Mouse (Mus musculus): ENCODE measurements around the gene Dusp5. TPM values are rescaled to one million over a fixed set of nuclear protein-coding genes. Genes with fewer than 3 reads are reported as not detected.
"Not testable (repeated sequence)": the region's sequence is repeated elsewhere in the genome, so short reads cannot be mapped to it uniquely, and the experiment has no call there.

The Dusp5 gene
- polyA plus RNA-seq, 1 experiment from 2014 or later, result 2.6 TPM

DNA sequence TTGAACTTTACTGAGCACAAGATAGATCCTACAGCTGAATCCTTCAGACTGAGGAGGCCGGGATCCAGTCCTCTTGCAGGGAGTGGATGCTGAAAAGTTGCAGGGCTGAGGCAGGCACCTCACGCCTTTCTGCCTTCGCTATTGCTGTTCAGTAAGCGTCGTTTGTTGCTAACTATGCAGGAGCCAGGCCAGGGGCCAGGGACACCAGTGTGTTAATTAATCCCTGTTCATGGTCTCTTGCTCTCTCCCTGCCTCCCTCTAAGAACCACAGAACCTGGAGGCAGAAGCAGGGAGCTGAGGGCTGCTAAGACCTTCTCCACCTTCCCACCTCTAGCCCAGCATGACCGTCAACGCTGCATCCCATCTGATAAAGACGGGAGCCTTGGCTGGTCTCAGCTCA lies 29.9 kb upstream of the Dusp5 start:
- 77% methylated on average over 8 of the region's 8 CpGs for WGBS (ENCODE audit: insufficient replicate concordance)
- no peak overlapping the region for H3K9ac ChIP-seq
- H3K27ac ChIP-seq, result no peak overlapping the region
- DNase-seq (no peak), ATAC-seq (ENCODE audit: low read depth) (no peak)
- H3K36me3 ChIP-seq, result no peaks in the 10 kb centered on the region
- peaks cover 9% of the 10 kb centered on the region; the same call in 1 of the 2 replicates for H3K4me1 ChIP-seq (replicated peaks)
- H3K4me2 ChIP-seq, result no peak overlapping the region
- no peaks in the 10 kb centered on the region for H3K9me3 ChIP-seq (replicated peaks)
- no peaks in the 10 kb centered on the region for H3K27me3 ChIP-seq
- H3K4me3 ChIP-seq (replicated peaks), result no peak overlapping the region

DNA sequence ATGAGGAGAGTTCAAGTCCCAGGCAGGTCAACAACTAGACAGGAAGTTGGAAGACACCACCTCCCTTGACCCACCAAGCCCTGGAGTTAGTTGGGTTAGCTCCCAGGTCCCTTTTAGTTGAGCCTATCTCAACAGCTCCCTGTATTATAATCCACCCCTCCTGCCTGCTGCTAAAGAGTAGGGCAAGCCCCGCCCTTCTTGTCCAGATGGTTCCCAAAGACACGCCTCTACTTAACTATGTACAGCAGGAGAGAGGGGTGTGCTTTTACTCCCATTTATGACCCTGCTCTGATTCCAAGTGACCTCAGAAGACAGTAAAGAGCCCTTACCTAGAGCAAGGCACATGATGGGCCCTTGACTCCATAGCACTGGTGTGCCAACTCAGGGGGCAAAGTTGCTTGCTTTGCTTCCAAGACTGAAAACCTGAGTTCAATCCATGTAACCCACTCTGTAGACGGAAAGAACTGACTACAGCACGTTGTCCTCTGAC lies 29.4 kb upstream of the Dusp5 start:
- H3K27ac ChIP-seq, result no peak overlapping the region
- 70% methylated on average over 4 of the region's 4 CpGs for WGBS (ENCODE audit: insufficient replicate concordance)
- no peaks in the 10 kb centered on the region for H3K9me3 ChIP-seq (replicated peaks)
- DNase-seq (no peak), ATAC-seq (ENCODE audit: low read depth) (no peak)
- no peak overlapping the region for H3K4me2 ChIP-seq
- no peak overlapping the region for H3K9ac ChIP-seq
- H3K4me1 ChIP-seq (replicated peaks), result peaks cover 9% of the 10 kb centered on the region
- H3K36me3 ChIP-seq, result no peaks in the 10 kb centered on the region
- no peak overlapping the region for H3K4me3 ChIP-seq (replicated peaks)
- no peaks in the 10 kb centered on the region for H3K27me3 ChIP-seq

DNA sequence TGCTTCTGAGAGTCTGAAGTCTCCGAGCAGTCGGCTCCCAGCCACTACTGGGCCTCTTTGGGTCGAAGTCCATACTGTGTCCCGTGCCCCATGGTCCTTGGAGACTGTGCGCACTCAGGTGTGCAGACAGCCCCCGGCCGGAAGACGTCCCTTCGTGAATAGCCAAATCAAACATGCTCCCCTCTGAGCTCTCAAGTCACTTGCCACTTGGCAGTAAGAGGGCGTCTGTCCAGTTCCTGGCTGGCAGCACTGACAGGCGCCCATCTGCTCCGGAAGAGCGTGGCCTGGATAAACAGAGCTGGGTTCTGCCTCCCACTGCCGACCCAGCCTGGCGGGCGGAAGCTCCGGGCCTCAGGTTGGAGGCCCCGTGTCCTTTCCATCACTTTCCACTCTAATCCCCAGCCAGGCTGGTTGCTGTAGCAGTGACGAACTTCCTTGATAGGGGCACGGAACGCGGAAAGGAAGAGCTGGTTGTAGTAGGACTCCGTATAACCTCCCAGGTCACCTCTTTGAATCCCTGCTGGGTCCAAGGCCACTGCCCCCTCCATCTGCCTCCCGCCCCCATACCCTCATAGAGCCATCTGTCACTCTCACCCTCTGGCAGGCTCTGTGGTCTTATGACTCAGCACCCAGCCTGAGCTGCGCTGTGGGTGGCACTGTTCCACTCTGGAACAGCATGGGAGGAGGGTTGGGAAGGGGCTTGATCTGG lies 28.5 kb upstream of the Dusp5 start:
- Histone ChIP-seq H3K9ac (no peak overlapping the region), H3K4me2 (no peak overlapping the region), H3K4me3 (replicated peaks) (no peak overlapping the region), H3K36me3 (no peaks in the 10 kb centered on the region), H3K27ac (no peak overlapping the region), H3K9me3 (replicated peaks) (no peaks in the 10 kb centered on the region), H3K4me1 (replicated peaks) (peaks cover 13% of the 10 kb centered on the region), H3K27me3 (no peaks in the 10 kb centered on the region)
- DNase-seq, result no peak
- 69% methylated on average over 25 of the region's 25 CpGs for WGBS (ENCODE audit: insufficient replicate concordance)
- ATAC-seq (ENCODE audit: low read depth), result peak; percentile 36; the same call in 1 of the 2 replicates

DNA sequence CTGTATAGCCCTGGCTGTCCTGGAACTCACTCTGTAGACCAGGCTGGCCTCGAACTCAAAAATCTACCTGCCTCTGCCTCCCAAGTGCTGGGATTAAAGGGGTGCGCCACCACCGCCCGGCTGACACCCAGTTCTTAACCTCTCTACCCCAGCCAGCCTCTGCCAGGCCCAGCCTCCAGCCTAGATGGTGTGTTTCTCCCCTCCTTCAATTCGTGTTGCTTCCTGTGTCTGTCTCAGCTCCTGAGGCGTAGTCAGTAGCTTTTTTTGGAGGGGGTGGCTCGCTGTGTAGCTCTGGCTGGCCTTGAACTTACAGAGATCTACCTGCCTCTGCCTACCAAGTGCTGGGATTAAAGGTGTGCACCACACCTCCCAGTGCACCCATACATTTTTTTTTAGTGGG lies 27.7 kb upstream of the Dusp5 start:
- peaks cover 14% of the 10 kb centered on the region for H3K4me1 ChIP-seq (replicated peaks)
- H3K4me2 ChIP-seq; ATAC-seq (ENCODE audit: low read depth); DNase-seq; H3K27ac ChIP-seq; H3K36me3 ChIP-seq; H3K9ac ChIP-seq; H3K9me3 ChIP-seq (replicated peaks); H3K4me3 ChIP-seq (replicated peaks); H3K27me3 ChIP-seq: not testable (repeated sequence)
- WGBS (ENCODE audit: insufficient replicate concordance), result 59% methylated on average over 7 of the region's 7 CpGs

DNA sequence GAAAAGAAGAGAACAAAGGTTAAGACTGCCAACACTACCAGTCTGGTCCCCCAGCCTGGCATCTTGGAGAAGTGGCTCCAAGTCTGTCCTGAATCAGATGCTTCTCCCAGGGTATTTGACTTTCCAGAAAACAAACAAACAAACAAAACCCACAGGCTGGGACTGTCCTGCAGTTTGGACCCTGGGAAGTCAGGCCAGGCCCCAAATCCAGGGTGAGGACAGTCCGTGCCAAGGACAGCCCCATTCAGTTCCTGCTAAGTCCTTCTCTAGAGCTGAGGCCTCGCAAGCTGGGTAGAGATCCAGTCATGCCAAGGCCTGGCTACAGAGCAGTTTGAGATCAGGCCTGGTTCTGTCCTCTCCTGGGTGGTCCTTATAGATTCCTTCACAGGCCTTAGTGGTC lies 27.1 kb upstream of the Dusp5 start:
- 54% methylated on average over 2 of the region's 2 CpGs for WGBS (ENCODE audit: insufficient replicate concordance)
- Histone ChIP-seq H3K27ac (no peak overlapping the region), H3K4me3 (replicated peaks) (no peak overlapping the region)

DNA sequence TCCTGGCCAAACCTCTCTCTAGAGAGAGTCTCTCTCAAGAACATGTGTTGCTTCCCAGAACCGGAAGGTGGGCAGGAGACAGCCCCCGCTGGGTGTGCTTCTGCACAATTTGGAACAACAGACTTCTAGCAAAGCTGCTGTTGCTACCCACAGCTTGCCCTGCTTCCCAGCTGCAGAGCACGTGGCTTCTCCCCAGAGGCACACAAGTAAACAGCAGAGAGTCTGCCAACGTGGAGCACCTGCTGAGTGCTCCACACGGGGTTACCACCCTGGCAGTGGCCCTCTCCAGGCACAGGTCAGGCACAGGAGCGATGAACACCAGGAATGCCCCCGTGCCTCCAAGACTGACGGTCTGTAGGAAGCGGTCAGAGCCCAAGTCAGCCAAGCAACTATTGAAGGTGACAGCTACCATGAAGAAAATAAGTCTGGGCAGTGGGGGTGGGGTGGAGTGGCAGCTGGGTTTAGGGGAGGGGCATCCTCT lies 26.0 kb upstream of the Dusp5 start:
- Histone ChIP-seq H3K4me2 (no peak overlapping the region), H3K9ac (no peak overlapping the region), H3K4me1 (replicated peaks) (peaks cover 20% of the 10 kb centered on the region), H3K27me3 (no peaks in the 10 kb centered on the region), H3K36me3 (no peaks in the 10 kb centered on the region), H3K9me3 (replicated peaks) (no peaks in the 10 kb centered on the region), H3K4me3 (replicated peaks) (no peak overlapping the region), H3K27ac (no peak overlapping the region)
- 50% methylated on average over 9 of the region's 9 CpGs for WGBS (ENCODE audit: insufficient replicate concordance)
- ATAC-seq (ENCODE audit: low read depth) (no peak), DNase-seq (no peak)

More for the DNA sequence above, 27.1 kb upstream of the Dusp5 start:
- Histone ChIP-seq H3K27me3 (no peaks in the 10 kb centered on the region), H3K4me2 (no peak overlapping the region), H3K36me3 (no peaks in the 10 kb centered on the region), H3K9me3 (replicated peaks) (no peaks in the 10 kb centered on the region), H3K4me1 (replicated peaks) (peaks cover 14% of the 10 kb centered on the region), H3K9ac (no peak overlapping the region)
- DNase-seq (no peak), ATAC-seq (ENCODE audit: low read depth) (no peak)

DNA sequence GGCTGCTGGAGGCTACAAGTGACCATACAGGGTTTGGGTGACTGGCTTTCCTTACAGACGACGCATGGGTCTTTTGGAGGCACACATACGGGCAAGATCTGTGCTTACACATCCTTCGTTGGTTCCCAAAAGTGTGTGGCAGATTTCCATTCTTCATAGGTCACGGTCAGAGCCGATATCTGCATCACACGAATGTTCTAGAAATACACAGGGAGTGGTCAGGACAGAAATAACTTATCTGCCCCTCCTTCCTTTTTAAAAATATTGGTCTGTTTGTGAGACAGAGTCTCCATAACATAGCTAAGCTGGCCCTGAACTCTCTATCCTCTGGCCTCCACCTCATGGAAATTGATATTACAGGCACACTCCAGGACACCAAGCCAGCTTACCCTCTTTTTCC lies 24.7 kb upstream of the Dusp5 start:
- no peak for ATAC-seq (ENCODE audit: low read depth)
- Histone ChIP-seq H3K36me3 (no peaks in the 10 kb centered on the region), H3K4me1 (replicated peaks) (peaks cover 20% of the 10 kb centered on the region), H3K4me3 (replicated peaks) (no peak overlapping the region), H3K4me2 (no peak overlapping the region), H3K27ac (no peak overlapping the region), H3K9ac (no peak overlapping the region), H3K9me3 (replicated peaks) (no peaks in the 10 kb centered on the region), H3K27me3 (no peaks in the 10 kb centered on the region)
- DNase-seq, result no peak
- 44% methylated on average over 7 of the region's 7 CpGs for WGBS (ENCODE audit: insufficient replicate concordance)

DNA sequence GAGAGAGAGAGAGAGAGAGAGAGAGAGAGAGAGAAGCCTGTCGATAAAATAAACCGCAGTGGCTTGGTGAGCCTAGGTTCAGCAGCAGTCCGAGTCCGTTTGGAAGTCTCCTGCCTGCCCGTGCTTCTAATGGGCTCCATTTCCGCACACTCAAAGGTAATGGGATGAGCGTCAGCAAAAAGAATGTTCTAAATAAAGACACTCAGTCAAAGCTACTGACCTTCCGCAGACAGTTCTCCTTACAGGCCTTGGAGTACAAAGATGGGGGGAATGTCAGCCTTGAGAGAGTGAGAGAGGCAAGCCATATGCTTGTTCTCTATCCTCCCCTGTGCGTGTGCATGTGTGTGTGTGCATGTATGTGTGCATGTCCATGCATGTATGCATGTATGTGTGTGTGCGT lies 23.2 kb upstream of the Dusp5 start:
- no peaks in the 10 kb centered on the region for H3K9me3 ChIP-seq (replicated peaks)
- H3K4me1 ChIP-seq (replicated peaks), result peaks cover 20% of the 10 kb centered on the region
- no peak overlapping the region for H3K9ac ChIP-seq
- 65% methylated on average over 10 of the region's 10 CpGs for WGBS (ENCODE audit: insufficient replicate concordance)
- no peak overlapping the region for H3K4me2 ChIP-seq
- no peaks in the 10 kb centered on the region for H3K27me3 ChIP-seq
- no peak overlapping the region for H3K4me3 ChIP-seq (replicated peaks)
- no peak for ATAC-seq (ENCODE audit: low read depth)
- DNase-seq, result no peak
- H3K36me3 ChIP-seq, result no peaks in the 10 kb centered on the region
- H3K27ac ChIP-seq, result peak overlapping the region; percentile 18; the same call in 1 of the 2 replicates

DNA sequence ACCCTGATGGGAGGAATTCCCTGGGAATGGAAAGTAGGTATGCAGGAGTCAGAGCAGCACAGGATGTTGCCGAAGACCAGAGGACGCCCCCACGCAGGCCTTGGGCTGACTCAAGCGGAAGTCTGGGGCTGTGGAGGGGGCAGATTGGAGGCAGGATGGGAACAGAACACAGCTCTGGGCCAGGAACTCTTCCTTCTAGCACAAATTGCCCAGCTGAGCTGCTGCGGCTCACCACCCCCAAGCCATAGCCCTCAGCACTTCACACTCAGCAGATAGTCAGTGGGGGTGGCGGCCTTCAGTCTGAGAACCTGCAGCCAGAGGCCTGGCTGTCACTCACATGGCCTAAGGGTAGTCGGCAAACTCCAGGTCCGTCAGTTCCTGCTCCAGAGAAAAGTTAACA lies 21.4 kb upstream of the Dusp5 start:
- H3K4me2 ChIP-seq, result no peak overlapping the region
- no peak overlapping the region for H3K4me3 ChIP-seq (replicated peaks)
- no peaks in the 10 kb centered on the region for H3K36me3 ChIP-seq
- no peak for DNase-seq
- no peaks in the 10 kb centered on the region for H3K9me3 ChIP-seq (replicated peaks)
- H3K27ac ChIP-seq, result no peak overlapping the region
- no peak overlapping the region for H3K9ac ChIP-seq
- 30% methylated on average over 8 of the region's 8 CpGs for WGBS (ENCODE audit: insufficient replicate concordance)
- no peaks in the 10 kb centered on the region for H3K27me3 ChIP-seq
- peaks cover 15% of the 10 kb centered on the region for H3K4me1 ChIP-seq (replicated peaks)
- peak; percentile 50 for ATAC-seq (ENCODE audit: low read depth)

DNA sequence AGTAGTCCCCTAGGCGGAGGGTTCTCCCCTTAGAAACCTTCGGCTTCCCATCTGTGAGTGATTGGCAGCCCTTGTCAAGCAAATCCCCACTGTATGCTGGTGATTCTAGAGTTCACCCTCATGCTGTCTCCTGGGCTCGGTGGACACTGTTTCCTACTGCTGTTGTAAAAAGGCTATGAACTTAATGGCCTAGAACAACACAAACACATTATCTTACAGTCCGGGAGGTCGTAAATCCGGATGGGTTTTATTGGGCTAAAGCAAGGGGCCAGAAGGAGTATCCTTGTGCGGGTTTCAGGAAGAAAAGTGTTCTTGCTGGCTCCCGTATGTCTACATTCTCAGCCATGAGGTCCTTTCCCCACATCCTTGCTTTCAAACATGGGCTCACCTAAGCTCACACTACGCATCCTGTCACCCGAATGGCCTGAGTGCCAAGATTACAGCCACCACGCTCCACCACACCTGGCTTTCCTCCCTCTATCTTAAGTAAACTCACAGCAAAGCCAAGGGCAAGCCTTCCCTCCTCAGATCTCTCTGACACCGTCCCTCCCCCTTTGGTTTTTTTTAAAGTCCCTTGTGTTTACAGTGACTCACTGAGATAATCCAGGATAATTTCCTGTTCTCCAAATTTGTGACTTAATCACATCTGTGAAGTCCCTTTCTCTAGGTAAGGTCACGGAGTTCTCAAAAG lies 17.5 kb upstream of the Dusp5 start:
- H3K9ac ChIP-seq, result no peak overlapping the region
- no peak overlapping the region for H3K27ac ChIP-seq
- no peaks in the 10 kb centered on the region for H3K27me3 ChIP-seq
- H3K4me1 ChIP-seq (replicated peaks), result peaks cover 6% of the 10 kb centered on the region; the same call in 1 of the 2 replicates
- WGBS (ENCODE audit: insufficient replicate concordance), result 59% methylated on average over 13 of the region's 13 CpGs
- no peak overlapping the region for H3K4me3 ChIP-seq (replicated peaks)
- no peak overlapping the region for H3K4me2 ChIP-seq
- no peaks in the 10 kb centered on the region for H3K36me3 ChIP-seq
- ATAC-seq (ENCODE audit: low read depth), result no peak
- DNase-seq, result no peak
- H3K9me3 ChIP-seq (replicated peaks), result no peaks in the 10 kb centered on the region

DNA sequence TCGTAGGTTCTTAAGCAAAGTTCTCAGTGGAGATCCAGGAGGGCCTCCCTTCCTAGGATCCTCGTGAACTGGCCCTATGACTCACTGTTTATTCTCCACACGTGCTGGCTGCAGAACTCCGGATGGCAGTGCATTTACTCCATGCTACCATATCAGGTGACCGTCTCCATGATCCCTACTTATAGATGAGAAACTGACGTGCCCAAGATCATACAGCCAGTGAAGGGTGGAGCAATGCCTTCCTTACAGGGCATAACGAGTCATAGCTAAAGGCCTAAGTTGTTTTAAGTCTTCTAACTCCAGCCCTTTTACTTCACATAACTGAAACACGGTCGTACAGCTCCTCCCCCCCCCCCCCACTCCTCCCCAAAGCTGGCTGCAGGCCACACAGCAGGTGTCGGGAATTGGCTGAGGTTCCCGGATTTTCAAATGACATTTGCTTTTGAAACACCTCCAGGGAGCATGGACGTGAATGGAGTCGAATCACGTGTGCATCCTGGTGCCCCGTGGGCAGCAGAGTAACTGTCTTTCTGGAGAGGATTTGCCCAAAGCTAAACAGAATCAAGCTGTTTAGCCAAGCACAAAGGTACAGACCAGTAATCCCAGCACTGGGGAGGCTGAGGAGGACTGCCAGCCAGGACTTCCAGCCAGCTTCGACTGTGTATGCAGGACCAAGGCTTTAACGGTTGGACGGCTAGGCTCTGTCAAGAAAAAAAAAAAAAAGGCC lies 11.4 kb upstream of the Dusp5 start:
- Histone ChIP-seq H3K9me3 (replicated peaks) (no peaks in the 10 kb centered on the region), H3K4me3 (replicated peaks) (no peak overlapping the region), H3K27ac (no peak overlapping the region), H3K36me3 (no peaks in the 10 kb centered on the region), H3K9ac (no peak overlapping the region), H3K27me3 (0 out of 2 replicates have a peak, but pooled peaks cover 3% of the 10 kb centered on the region), H3K4me2 (no peak overlapping the region), H3K4me1 (replicated peaks) (peaks cover 28% of the 10 kb centered on the region)
- no peak for ATAC-seq (ENCODE audit: low read depth)
- 60% methylated on average over 18 of the region's 18 CpGs for WGBS (ENCODE audit: insufficient replicate concordance)
- DNase-seq, result no peak

Data from liver, embryonic 13.5 days (tissue).